Mouse (Mus musculus) liver, embryonic 18 days (tissue): ENCODE data around the gene P4htm. TPM values are rescaled to one million over a fixed set of nuclear protein-coding genes. Genes with fewer than 3 reads are reported as not detected.

Experiments used
- polyA plus RNA-seq: library from polyadenylated mRNA; depleted of rRNA; stranded (reverse); fragments of >200 nt; gene quantifications from 2 replicates; pipeline ENCODE4 v1.2.3, GENCODE M21; 2012; rRNA removed

Gene P4htm
- polyA plus RNA-seq = 0.40 and 0.41 TPM in 2 replicates

DNA sequence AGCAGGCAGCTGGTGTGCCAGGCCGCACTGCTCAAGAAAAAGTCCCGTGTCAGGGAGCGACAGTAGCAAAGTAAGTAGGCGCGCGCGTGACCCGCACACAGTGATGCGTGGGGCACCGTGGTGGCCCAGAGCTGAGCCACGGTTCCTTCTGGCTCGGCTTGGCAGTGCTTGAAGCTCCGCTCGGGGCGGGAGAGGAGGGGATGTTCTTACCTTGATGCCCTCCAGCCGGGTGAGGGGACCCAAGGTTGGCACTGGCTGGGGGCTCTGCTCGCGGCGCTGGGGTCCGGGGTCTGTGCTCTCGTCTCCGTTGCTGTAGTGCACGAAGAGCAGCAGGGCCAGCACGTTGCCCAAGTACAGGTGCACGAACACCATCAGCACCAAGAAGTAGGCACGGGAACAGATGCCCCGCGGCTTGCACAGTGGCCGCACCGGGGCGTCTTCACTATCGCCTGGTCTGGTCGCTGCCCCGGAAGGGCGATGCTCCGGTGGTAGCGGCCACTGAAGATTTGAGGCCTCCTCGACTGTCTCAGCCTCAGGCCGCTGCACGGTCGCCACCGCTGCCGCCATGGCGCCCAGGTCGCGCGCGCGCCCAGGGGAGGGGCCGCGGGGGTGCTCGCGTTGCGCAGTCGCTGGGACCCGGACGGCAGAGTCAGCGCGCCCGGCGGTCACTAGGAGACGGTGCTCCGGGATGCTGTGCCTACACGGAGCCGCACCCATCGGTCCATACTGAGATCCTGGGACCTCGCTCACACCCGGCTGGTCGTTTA lies at the start of gene P4htm:
P4htm (minus strand) TSS at position 670 of the 767 bp plus-strand sequence.

DNA sequence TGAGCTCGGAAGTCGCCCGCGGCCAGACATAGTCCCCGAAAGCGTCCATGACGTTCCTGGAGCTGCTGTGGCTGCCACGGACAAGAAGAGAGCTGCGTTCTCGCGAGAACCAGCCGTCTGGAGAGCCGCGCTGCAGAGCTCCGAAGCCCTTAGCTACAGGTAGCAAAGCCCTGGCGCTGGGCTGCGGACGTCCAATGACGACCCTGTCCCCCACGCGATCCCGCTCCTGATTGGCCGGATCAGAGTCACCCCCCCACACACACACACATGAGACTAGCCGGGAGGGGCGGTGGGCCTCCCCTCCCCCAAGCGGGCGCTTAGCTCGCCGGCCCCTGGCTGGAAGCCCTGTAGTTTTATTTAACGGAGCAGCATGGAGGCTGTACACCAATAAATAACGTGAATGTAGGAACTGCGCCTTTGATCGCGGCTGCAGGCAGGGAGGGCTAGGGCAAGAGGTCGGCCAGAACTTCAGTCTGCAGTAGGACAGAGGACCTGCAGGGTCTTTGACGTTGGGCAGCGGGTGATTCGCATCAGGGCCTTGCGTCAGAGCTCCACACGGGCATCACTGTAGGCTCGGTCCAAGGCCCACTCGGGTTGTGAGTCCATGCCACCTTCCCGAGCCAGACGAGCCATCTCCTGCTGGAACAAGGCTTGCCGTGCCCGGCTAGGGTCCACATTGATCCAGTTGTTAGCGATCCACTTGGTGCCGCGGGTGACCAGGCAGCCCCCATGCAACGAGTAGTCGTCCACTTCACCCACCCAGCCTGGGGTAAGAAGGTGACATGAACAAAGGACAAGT lies 18.7 kb downstream of the P4htm start, which contains the start of gene Wdr6:
Wdr6 (minus strand) TSS at position 195 of the 799 bp plus-strand sequence.

DNA sequence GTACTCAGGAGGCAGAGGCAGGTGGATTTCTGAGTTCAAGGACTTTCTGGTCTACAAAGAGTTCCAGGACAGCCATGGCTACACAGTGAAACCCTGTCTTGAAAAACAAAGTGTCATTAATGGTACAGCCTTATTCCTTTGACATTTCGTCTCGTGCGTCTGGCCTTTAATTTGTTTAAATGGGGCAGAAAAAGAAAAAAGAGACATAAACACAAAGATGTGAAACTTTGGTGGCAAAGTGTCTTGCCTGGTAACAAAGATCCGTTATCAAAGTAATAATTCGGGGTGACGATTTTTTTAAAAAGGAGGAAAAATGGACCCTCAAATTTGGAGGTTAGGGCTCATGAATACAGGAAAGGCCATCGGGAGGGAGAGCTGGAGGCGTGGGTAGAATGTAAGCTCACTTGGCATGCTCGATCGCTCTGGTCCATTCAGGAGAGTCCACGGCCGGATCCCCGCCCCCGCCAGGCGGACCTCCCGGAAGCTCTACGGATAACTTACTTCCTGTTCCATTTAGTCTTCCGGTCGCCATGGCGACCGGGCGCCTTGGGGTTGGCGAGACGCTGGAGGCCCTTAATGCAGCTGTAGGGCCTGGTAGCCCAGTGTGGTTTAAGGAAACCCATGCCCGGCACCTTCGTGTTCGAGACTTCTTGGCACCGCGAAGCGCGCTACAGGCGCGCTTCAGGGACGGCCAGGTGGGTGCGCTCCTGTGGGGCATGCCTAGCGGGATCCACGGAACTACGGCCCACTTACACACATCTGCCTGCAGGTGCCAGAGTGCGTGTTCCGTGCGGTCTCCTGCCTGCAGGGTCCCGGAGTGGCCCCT lies 27.9 kb downstream of the P4htm start, which contains the start of gene Dalrd3:
Dalrd3 (plus strand) TSS at position 506 of the 826 bp plus-strand sequence.

GRCm38 (mm10) chr9:108566815-108567776 lies 30.4 kb downstream of the P4htm start, which contains the start of gene Ndufaf3:
TSS of gene Ndufaf3 (minus strand) at chr9:108567434.

DNA sequence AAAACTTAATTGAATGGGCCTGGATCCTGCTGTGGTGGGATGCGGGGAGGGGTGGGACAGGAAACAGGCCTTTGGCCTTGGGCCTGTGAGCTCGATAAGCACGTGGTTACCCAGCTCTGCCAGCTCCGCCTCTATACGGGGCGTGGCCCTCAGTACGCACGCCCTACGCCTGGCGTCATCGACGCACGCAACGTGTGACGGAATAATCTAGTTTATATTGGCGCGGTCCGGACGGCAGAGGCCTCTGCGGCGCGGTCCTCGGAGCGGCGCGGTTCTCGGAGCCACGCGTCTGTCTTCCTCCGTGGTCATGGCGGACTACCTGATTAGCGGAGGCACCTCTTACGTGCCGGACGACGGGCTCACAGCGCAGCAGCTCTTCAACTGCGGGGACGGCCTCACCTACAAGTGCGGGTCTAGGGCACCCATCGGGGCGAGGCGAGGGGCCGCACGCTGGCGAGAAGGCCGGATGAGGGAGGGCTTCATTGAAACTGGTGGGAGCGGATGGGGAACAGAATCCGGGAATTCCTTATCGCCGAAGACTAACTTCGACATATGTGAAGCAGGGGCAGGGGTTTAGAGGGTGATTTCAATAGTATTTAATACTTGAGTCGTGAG lies 37.1 kb downstream of the P4htm start, which contains the start of gene Impdh2:
Impdh2 (plus strand) TSS at position 60 of the 615 bp plus-strand sequence.

Other genes with a start within 250 kb of the P4htm start
- 27.8 and 30.7 TPM in 2 replicates for gene Usp4, start 249.8 kb downstream of the P4htm start, polyA plus RNA-seq
- 0.26 and 0.44 TPM in 2 replicates for gene 1700102P08Rik, start 204.9 kb downstream of the P4htm start, polyA plus RNA-seq
- gene Ccdc36, start 169.2 kb downstream of the P4htm start, polyA plus RNA-seq = 0.06 and 0.08 TPM in 2 replicates
- gene BC048562, start 161.2 kb downstream of the P4htm start, polyA plus RNA-seq = not detected in 2 replicates
- gene Ccdc71, start 137.1 kb downstream of the P4htm start, polyA plus RNA-seq = 9.5 TPM in 2 replicates
- gene Klhdc8b, start 136.1 kb downstream of the P4htm start, polyA plus RNA-seq = 18.4 and 25.3 TPM in 2 replicates
- gene Lamb2, start 117.9 kb downstream of the P4htm start, polyA plus RNA-seq = 9.6 and 10.7 TPM in 2 replicates
- gene Usp19, start 107.1 kb downstream of the P4htm start, polyA plus RNA-seq = 32.7 and 42.1 TPM in 2 replicates
- 68.5 and 88.3 TPM in 2 replicates for gene Qars, start 90.0 kb downstream of the P4htm start, polyA plus RNA-seq
- gene Qrich1, start 80.9 kb downstream of the P4htm start, polyA plus RNA-seq = 32.6 and 35.7 TPM in 2 replicates
- 65.6 and 75.3 TPM in 2 replicates for gene Impdh2, start 37.4 kb downstream of the P4htm start, polyA plus RNA-seq
- gene Ndufaf3, start 30.2 kb downstream of the P4htm start, polyA plus RNA-seq = 9.6 and 9.7 TPM in 2 replicates
- gene Dalrd3, start 27.8 kb downstream of the P4htm start, polyA plus RNA-seq = 39.3 and 41.8 TPM in 2 replicates
- 6.5 and 7.2 TPM in 2 replicates for gene Wdr6, start 18.9 kb downstream of the P4htm start, polyA plus RNA-seq
- gene Arih2, start 51.7 kb upstream of the P4htm start, polyA plus RNA-seq = 17.4 and 18.2 TPM in 2 replicates
- gene Slc25a20, start 64.4 kb upstream of the P4htm start, polyA plus RNA-seq = 25.2 and 27.9 TPM in 2 replicates
- gene Prkar2a, start 91.6 kb upstream of the P4htm start, polyA plus RNA-seq = 8.4 and 9.1 TPM in 2 replicates
- gene Ip6k2, start 186.1 kb upstream of the P4htm start, polyA plus RNA-seq = 51.0 and 53.0 TPM in 2 replicates
- 3.3 and 3.4 TPM in 2 replicates for gene Nckipsd, start 210.7 kb upstream of the P4htm start, polyA plus RNA-seq
- 0.41 and 0.63 TPM in 2 replicates for gene Celsr3, start 228.7 kb upstream of the P4htm start, polyA plus RNA-seq